Mouse (Mus musculus) heart, adult 2 months (tissue): ENCODE measurements around the gene Sf3b3.

Experiments
- CTCF ChIP-seq: fragments of 200-600 bp; IDR thresholded peaks from 2 replicates; pipeline ENCODE4 v1.8.1; 2022; ENCODE audit warnings: antibody characterized with exemption, mild to moderate bottlenecking, moderate library complexity
- POLR2A ChIP-seq: fragments of 200-500 bp; IDR thresholded peaks from 2 replicates; pipeline ENCODE4 v1.6.1; 2011; ENCODE audit warnings: mild to moderate bottlenecking, low read depth, low read length, control low read depth; ENCODE audit not compliant: insufficient read depth

DNA sequence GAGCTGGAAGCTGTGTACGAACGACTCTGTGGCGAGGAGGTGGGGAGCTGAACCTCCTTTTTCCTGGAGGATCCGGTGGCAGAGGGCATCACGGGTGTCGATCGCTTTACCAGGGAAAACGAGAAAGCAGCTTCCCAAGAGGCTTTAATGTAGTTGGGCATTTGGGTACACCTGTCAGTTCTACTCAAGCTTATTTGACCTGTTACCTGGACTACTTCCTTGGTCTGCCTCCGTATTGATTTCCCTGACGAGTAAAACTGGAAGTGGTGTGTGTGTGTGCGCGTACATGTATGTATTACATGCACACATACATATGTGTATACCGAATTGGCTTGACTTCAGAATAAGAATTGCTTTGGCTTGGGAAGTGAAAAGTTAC, 573 bp upstream of the Sf3b3 start:
- TF ChIP-seq CTCF (no peak), POLR2A (no peak)
